Mouse (Mus musculus) bone marrow, adult 2 months (tissue): ENCODE measurements around the gene Grik2. TPM values are rescaled to one million over a fixed set of nuclear protein-coding genes. Genes with fewer than 3 reads are reported as not detected.

Experiments used
- H3K27ac ChIP-seq: fragments of 200-500 bp; 2 replicates; pipeline ENCODE4 v1.5.1; 2012; ENCODE audit warnings: low read depth, mild to moderate bottlenecking, control low read depth, inconsistent platforms, low read length; ENCODE audit not compliant: control insufficient read depth, poor library complexity, insufficient read depth
- H3K4me1 ChIP-seq: fragments of 200-500 bp; 2 replicates; pipeline ENCODE4 v1.6.1; 2011; ENCODE audit warnings: low read length; ENCODE audit not compliant: control insufficient read depth, insufficient read depth
- H3K4me3 ChIP-seq: fragments of 200-500 bp; replicated peaks from 2 replicates; pipeline ENCODE3; 2011; ENCODE audit warnings: mild to moderate bottlenecking, low read depth, low read length, control low read depth; ENCODE audit not compliant: control insufficient read depth
- CTCF ChIP-seq: fragments of 200-500 bp; IDR thresholded peaks from 2 replicates; pipeline ENCODE4 v1.5.1; 2011; ENCODE audit warnings: low read length, control low read depth; ENCODE audit not compliant: control insufficient read depth, insufficient read depth
- POLR2A ChIP-seq: fragments of 200-500 bp; IDR thresholded peaks from 2 replicates; pipeline ENCODE4 v1.6.1; 2011; ENCODE audit warnings: low read depth, mild to moderate bottlenecking, control low read depth, low read length, borderline replicate concordance; ENCODE audit not compliant: control insufficient read depth
- WGBS: fragments of 180-500 bp; shearing (Covaris S2); methylation state at CpG from one replicate; pipeline ENCODE4 v1.1.7; 2018; 5-methylcytosine and 5-hydroxymethylcytosine counted together
- polyA plus RNA-seq: library from polyadenylated mRNA; stranded (reverse); fragments of >200 nt; gene quantifications from 2 replicates; pipeline ENCODE4 v1.2.4, GENCODE M21; 2011; ENCODE audit warnings: low replicate concordance; ENCODE audit not compliant: missing spikeins, insufficient read depth, insufficient read length

Grik2 gene
- polyA plus RNA-seq = not detected in 2 replicates

DNA sequence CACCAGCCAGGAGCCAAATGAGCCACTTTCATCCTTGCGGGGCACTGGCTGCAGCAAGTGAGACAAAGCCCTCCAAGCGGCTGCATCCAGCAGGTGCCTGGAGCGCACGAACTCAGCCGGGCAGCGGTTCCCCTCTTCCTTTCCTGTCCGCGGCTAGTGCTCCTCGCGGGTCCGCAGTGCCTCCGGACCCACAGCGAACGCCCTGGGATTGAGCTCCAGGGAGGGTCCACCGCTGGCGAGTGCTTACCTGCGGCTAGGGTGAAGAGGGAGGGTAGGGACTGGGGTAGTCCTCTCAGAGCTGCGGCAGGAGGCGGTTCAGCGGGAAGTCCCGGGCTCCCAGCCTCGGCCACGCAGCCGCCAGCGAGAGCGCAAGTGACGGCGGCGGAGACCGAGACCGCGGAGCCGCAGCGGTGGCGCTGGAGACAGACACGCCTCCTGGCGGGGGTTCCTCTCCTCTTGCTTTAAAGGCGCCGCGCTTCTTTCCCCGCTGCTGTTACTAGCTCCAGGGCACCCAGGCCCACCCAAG is at the start of gene Grik2:
TSS of gene Grik2 (minus strand) at position 386 of the 526 bp plus-strand sequence.
- Histone ChIP-seq H3K4me1 (no peaks in the 10 kb centered on the region), H3K27ac (no peak within 1 kb of the TSS), H3K4me3 (no peak within 1 kb of the TSS)
- 2% methylated on average over 41 of the region's 41 CpGs for WGBS
- TF ChIP-seq CTCF = no peak
- TF ChIP-seq POLR2A = no peak

DNA sequence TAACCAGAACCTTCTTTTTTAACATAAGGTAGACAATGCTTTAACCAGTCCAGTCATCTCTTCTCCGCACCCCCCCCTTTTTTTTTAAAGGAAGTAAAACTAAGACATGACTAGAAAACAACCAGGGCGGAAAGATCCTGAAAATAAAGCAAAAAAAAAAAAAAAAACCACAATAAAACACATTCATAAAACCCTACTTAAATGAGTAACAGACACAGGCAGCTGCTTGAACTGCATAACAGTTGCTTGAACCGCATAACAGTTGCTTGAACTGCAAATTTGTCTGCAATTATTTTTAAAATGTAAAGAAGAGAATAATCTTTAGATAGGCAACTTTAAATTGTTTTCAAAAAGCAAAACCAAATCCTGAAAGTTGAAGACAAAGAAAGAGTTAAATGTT is 45.8 kb upstream of the Grik2 start:
- TF ChIP-seq POLR2A = no peak
- no peak for TF ChIP-seq CTCF
- WGBS = 74% methylated on average over 3 of the region's 3 CpGs
- H3K27ac ChIP-seq = no peak overlapping the region
- H3K4me1 ChIP-seq = no peaks in the 10 kb centered on the region
- no peak overlapping the region for H3K4me3 ChIP-seq

DNA sequence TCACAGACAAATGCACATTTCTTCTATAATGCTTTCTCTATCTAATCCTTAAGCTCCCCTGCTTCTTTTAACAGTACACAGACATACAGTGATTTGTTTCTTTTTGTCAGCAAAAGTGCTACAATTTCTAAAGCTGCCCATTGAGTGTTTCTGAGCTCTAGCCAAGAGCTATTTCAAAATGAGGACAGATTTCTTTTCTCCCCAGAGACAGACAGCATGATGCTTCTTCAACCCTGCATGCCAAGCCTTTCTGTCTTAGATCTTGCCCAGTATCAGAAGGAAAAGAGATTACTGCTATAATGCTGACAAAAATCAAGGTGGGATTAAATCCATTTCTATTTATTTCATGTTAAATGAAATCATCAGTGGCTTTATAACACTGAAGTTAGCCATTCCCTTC is 18.7 kb upstream of the Grik2 start:
- Histone ChIP-seq H3K4me3 (no peak overlapping the region), H3K27ac (no peak overlapping the region), H3K4me1 (no peaks in the 10 kb centered on the region)
- TF ChIP-seq POLR2A (no peak), CTCF (no peak)

DNA sequence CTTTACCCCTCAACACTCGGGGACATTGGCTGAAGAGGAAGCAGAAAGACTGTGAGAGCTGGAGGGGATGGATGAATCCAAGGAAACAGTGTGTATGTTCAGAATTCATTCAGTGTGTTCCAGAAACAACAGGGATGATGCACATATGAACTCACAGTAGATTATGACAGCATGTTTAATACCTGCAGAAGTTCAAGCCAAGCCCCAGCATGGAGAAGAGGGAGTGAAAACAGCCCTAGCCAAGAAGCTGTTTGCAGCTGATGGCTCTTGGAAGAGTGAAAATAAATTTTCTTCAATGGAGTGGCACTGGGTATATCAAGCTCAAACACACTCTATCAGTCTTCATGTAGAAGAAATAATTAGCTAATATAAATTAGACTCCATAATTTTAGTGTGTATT is 12.4 kb upstream of the Grik2 start:
- 73% methylated on average over 1 of the region's 1 CpGs for WGBS
- no peak overlapping the region for H3K4me3 ChIP-seq
- no peak for TF ChIP-seq POLR2A
- TF ChIP-seq CTCF = no peak
- no peaks in the 10 kb centered on the region for H3K4me1 ChIP-seq
- H3K27ac ChIP-seq = no peak overlapping the region

DNA sequence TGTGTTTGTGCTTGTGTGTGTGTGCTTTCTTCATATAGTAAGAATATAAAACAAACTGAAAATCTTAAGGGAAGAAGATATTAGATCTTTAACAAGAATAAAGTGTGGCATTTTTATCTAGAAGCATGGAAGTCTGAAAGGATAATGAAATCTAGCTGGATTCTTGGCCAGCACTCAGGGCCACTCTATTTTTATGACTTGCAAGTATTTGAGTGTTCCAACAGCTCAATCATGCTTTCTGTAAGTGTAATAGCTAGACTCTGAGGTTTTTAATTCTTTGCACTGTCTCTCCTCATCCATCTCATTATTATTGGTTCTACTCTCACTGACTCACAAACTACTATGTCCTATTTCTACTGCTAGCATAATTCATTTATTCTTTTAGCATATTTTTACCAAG is 5.6 kb upstream of the Grik2 start:
- no peak overlapping the region for H3K27ac ChIP-seq
- H3K4me3 ChIP-seq = no peak overlapping the region
- no peaks in the 10 kb centered on the region for H3K4me1 ChIP-seq
- TF ChIP-seq POLR2A (no peak), CTCF (no peak)

DNA sequence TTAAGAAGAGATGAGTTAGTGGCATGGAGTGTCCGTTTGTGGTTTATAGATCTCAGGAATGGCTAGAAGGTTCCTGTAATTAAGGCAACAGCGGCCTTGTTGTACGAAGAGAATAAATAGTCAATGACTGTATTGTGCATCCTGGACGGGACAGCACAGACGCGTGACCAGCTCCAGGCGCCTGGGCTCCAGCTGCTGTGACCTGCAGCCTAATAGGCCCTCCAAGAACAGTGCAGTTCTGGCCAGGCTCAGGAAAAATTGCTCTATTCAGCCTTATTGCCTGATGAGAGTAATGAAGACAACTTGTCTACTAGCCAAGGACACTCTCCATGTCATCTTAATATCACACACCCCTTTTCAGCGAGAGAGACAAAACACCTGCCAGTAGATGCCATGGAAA is 1.8 kb upstream of the Grik2 start:
- Histone ChIP-seq H3K27ac (no peak overlapping the region), H3K4me3 (no peak overlapping the region), H3K4me1 (no peaks in the 10 kb centered on the region)
- 74% methylated on average over 8 of the region's 8 CpGs for WGBS
- TF ChIP-seq CTCF = no peak
- TF ChIP-seq POLR2A = no peak

DNA sequence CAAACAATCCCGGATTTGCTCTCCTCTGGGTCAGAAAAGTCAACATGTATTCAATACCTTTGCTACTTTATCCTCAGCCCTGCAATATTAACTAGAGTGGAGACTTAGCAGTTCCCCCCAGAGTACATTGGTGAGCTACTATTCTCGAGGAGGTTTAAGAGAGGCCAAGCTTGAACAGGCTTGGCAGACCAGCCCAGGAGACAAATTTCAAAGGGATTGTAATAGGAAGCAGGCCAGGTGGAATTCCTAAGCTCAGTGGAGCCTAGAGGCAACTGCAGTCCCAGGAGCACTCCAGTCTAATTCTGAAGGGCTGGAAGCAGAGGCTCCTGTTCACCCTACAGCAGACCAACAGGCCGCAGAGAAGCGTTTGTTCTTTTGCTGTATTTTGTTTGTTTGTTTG is 1.1 kb upstream of the Grik2 start:
- TF ChIP-seq CTCF (no peak), POLR2A (no peak)
- 46% methylated on average over 4 of the region's 4 CpGs for WGBS
- no peaks in the 10 kb centered on the region for H3K4me1 ChIP-seq
- H3K4me3 ChIP-seq = no peak overlapping the region
- no peak overlapping the region for H3K27ac ChIP-seq

DNA sequence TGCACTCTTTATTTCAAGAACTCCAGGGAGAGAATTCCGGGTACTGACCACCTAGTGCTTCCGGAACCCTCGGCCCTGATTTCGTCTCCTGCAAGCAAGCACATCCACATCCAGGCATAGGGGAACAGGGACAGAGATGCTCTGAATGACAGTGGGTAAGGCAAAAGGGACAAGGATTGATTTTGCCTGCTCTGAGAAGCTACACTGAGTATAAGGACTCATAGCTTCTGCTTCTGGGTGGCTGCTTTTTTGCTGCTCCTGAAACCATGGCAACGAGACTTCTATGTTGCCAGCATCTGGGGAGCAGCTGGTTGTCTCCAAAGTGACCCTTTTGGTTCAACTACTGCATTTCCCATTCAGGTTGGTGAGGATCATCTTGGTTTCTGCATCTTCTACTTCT is 348 bp upstream of the Grik2 start:
- no peaks in the 10 kb centered on the region for H3K4me1 ChIP-seq
- no peak overlapping the region for H3K4me3 ChIP-seq
- TF ChIP-seq POLR2A (no peak), CTCF (no peak)
- 11% methylated on average over 5 of the region's 5 CpGs for WGBS
- H3K27ac ChIP-seq = no peak overlapping the region

DNA sequence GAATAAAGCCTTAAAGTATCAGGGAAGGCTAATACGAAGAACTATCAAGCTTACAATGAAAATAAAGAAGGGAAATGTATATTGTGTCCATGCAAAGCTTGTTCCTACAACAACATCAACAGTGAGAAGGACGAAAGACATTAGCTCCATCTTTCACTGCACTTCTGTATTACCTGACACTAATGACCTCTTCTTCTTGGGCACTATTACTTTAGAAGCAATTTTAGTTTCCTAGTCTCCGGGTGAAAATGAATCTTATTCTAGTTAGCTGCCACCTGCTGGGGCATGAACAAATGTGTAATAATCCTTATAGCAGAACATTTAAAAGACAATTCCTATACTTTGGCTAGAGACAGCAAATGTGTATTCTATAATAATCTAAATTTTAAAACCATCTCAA is 1.9 kb downstream of the Grik2 start:
- WGBS = 47% methylated on average over 3 of the region's 3 CpGs

More for the DNA sequence above, 1.9 kb downstream of the Grik2 start:
- Histone ChIP-seq H3K27ac (no peak overlapping the region), H3K4me1 (no peaks in the 10 kb centered on the region), H3K4me3 (no peak overlapping the region)
- TF ChIP-seq POLR2A = no peak
